Mouse (Mus musculus): ENCODE results near the gene Cntn5. TPM values are rescaled to one million over a fixed set of nuclear protein-coding genes. Genes with fewer than 3 reads are reported as not detected.

Cntn5 gene
- total RNA-seq, 2 experiments from 2014 or later: not detected

- DNase-seq (ENCODE audit: low spot score in 2 of 2): no peak
Observed at GRCm38 (mm10) chr9:10448987-10449563, 455.5 kb downstream of the Cntn5 start.

- no peak for DNase-seq (ENCODE audit: low spot score in 2 of 2)
Observed at GRCm38 (mm10) chr9:10447220-10447837, 457.2 kb downstream of the Cntn5 start.

DNA sequence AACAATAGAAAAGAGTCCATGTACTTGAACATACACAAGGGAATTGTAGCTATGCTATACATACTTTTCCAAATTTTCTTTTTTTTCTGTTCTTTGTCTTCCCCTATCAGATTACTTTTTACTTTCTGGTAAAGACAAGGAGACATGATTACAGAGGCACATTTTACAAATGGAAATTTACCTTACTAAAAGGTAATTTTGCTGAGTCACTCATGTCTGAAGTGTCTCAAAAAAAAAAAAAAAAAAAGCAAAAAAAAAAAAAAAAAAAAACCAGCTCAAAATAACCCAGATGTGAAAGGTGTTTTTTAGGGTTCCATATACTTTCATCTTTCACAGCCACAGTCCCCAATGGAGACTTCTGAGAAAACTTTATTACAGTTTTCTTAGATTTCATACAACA is 492.5 kb downstream of the Cntn5 start:
- no peak for DNase-seq (ENCODE audit: low spot score in 2 of 2)

DNA sequence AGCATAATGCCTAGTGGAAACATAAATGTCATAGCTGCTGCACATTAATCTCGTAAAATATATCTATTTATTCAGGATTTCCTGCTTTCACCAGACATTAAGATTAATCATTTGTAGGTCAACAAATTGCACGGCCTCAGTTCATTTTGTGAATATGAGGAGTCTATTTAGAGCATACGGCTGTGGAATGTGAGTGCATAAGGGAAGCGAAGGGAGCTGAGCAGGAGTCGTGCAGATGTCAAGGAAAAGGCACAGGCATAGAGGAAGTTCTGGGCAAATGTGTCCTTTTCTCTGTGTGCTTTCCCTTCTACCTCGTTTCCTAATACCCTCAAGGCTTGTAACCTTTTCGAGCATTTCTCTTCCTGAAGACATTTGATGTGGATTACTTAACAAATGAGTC is 504.5 kb downstream of the Cntn5 start:
- DNase-seq (ENCODE audit: low spot score in 2 of 2): no peak

DNA sequence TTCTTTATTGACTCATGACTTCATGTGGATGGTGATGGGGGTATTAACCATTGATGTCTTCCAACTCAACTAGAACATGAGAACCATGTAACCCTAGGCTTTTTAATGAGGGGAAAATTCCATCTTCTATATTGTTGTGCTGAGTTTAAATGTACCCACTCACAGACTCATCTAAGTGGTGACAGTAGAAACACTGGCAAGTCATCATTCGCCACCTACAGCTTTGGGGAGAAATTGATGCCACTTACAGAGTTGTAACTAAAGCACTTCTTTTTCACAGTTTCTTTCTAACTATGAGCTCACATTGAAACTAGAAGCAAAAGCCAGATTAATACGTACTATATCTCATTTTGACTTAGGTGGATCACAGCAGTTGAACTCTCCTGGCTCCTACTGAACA is 514.7 kb downstream of the Cntn5 start:
- DNase-seq (ENCODE audit: low spot score in 2 of 2): no peak

GRCm38 (mm10) chr9:10384455-10384854 is 520.1 kb downstream of the Cntn5 start:
- no peak for DNase-seq (ENCODE audit: low spot score in 2 of 2)

- DNase-seq (ENCODE audit: low spot score in 2 of 2): no peak
Observed at GRCm38 (mm10) chr9:10383140-10383539, 521.4 kb downstream of the Cntn5 start.

- DNase-seq (ENCODE audit: low spot score in 2 of 2): no peak
Observed at GRCm38 (mm10) chr9:10381701-10382100, 522.9 kb downstream of the Cntn5 start.

GRCm38 (mm10) chr9:10376261-10376660 is 528.3 kb downstream of the Cntn5 start:
- no peak for DNase-seq (ENCODE audit: low spot score in 2 of 2)

- DNase-seq (ENCODE audit: low spot score in 2 of 2): no peak
Observed at GRCm38 (mm10) chr9:10368971-10369370, 535.6 kb downstream of the Cntn5 start.

DNA sequence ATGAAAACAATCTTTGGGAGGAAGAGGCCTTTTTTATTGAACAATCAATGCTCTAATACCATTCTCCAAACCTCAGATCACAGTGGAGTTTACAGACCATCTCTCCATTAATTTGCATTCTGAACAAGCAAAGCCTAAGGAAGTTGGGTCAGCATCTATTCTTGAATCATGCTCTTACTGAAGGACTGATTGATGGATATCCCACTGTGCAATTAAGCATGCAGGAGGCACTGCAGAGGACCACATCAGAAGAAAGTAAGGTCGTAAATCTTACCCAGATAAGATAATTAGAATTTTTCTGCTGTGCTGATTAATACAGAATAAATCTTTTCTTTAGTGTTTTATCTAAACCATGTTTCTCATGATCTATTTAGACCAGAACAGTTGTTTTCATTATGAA is 536.2 kb downstream of the Cntn5 start:
- no peak for DNase-seq (ENCODE audit: low spot score in 2 of 2)

GRCm38 (mm10) chr9:10366246-10366955 is 538.2 kb downstream of the Cntn5 start:
- no peak for DNase-seq (ENCODE audit: low spot score in 2 of 2)

DNA sequence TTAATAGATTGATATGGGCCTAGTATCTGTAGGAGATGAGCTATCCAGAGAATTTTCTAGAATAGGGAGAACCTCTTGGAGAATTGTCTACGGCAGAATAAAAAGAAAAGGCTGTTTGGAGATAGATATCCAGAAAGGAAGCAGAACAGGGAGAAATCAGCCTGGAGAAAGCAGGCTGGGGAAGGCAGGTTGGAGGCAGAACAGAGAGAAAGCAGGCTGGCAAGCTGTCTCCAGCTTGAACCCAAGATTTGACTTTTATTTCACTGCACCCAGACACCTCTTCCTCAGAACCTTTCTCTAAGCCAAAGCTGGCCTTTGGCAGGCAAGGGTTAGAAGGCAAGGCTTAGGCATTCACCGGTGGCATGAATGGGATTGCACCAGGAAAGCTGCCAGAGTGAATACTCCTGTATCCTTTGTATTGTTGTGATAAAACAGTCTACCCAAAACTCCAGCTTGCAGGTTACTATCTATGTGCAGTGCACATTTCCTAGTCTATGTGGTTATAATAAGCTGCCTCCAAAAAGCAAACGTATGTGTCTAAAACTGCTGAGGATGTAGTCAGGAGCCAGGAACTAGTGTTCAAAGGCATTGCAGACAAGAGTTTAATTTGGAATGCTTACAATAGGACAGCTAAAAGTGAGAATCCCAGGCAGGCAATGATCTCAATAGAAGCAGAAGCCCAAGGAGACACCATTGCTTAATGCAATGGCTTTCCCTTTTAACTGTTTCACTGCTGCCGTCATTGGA is 553.5 kb downstream of the Cntn5 start:
- DNase-seq (ENCODE audit: low spot score in 2 of 2): no peak

DNA sequence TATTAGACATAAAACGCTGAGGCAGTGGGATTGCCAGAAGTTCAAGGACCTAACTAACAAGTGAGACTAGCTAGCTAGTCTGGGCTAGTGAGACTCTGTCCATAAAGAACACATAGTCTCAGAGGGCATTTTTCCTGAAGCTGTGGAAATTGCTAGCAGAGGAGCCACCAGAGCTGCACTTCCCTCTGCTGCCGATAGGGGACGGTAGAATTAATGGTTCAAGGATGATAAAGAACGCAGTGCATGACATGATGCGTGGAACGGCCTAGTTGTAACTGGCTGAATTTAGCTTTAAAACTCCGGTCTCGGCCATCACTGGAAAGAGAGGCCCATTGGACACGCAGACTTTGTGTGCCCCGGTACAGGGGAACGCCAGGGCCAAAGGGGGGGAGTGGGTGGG is 555.8 kb downstream of the Cntn5 start:
- DNase-seq (ENCODE audit: low spot score in 2 of 2): no peak

- no peak for DNase-seq (ENCODE audit: low spot score in 2 of 2)
Observed at GRCm38 (mm10) chr9:10348222-10348621, 556.4 kb downstream of the Cntn5 start.

GRCm38 (mm10) chr9:10340751-10341150 is 563.8 kb downstream of the Cntn5 start:
- no peak for DNase-seq (ENCODE audit: low spot score in 2 of 2)

- DNase-seq (ENCODE audit: low spot score in 2 of 2): no peak
Observed at GRCm38 (mm10) chr9:10339716-10340115, 564.9 kb downstream of the Cntn5 start.

DNA sequence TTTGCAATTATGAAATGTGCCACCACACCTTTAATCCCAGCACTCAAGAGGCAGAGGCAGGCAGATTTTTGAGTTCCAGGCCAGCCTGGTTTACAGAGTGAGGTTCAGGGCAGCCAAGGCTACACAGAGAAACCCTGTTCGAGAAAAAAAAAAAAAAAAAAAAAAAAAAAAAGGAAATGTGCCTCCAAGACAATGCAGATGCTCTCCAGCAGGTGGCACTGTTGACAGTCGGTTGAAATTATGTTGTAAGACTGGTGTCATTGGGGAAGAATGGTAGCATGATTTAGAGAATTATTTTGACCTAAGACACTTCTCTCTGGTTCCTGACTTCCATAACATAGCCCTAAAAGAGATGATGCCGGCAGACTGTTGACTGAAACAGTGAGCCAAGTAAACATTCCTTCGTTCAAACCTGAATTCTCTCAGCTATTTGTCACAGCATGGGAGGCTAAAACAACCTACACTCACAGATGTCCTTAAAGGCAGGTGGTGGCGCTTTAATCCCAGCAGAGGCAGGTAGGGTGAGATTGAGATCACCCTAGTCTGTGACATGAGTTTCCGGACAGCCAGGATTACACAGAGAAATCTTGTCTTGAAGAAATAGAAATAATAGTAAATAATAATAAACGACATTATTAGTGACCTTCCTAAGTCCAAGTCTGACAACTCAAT is 579.7 kb downstream of the Cntn5 start:
- DNase-seq (ENCODE audit: low spot score in 2 of 2): peak; percentile 20 to 32

- no peak for DNase-seq (ENCODE audit: low spot score in 2 of 2)
Observed at GRCm38 (mm10) chr9:10269342-10269741, 635.2 kb downstream of the Cntn5 start.

DNA sequence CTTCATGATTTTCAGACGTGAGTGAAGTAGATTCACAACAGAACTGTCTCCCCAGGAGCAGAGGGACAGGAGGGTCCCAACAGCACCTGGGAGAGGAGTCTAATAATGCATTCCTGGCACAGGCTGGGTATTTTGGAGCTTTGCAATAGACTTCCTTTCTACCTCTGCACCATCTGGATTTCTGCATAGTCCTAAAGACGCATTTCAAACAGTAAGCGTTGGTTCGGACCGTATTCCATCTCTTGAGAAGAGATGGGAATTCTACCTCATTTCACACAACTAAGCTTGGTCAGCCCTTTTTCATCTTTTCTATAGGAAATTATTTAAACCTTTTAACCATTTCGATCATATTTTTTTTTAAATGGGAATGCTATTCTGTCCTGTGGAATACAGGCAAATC is 635.7 kb downstream of the Cntn5 start:
- DNase-seq (ENCODE audit: low spot score in 2 of 2): no peak

DNA sequence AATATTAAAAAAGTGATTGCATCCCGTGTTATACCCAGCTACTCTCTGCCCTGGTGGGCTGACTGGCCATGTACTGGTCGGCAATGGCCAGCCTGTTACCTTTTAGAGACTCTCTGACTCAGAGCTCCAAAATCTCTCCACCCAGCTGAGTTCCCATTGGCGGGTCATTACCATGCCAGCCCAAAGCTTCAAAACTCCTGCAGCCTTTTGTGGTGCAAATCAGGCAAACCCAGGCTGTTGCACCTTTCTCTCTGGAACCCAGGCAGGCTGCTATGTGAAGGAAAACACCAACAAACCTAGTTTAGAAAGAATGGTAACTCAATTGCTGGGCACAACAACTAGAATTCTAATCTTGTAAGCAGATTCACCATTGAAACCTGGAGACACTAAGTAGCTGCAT is 639.0 kb downstream of the Cntn5 start:
- no peak for DNase-seq (ENCODE audit: low spot score in 2 of 2)

Data from adrenal gland, adult 18-20 months (tissue).